Mouse (Mus musculus) adrenal gland, adult (tissue): ENCODE results near the gene Hyal2.
A peak's percentile ranks its signal among the peaks of the same experiment; 100 is the strongest.

Experiments
- DNase-seq, 2 experiments: peaks; one replicate each; pipeline ENCODE4 v3.0.0; 2022 to 2023; ENCODE audit warnings: low spot score in 1 of 2; ENCODE audit not compliant: inconsistent age in 2 of 2

The Hyal2 gene

DNA sequence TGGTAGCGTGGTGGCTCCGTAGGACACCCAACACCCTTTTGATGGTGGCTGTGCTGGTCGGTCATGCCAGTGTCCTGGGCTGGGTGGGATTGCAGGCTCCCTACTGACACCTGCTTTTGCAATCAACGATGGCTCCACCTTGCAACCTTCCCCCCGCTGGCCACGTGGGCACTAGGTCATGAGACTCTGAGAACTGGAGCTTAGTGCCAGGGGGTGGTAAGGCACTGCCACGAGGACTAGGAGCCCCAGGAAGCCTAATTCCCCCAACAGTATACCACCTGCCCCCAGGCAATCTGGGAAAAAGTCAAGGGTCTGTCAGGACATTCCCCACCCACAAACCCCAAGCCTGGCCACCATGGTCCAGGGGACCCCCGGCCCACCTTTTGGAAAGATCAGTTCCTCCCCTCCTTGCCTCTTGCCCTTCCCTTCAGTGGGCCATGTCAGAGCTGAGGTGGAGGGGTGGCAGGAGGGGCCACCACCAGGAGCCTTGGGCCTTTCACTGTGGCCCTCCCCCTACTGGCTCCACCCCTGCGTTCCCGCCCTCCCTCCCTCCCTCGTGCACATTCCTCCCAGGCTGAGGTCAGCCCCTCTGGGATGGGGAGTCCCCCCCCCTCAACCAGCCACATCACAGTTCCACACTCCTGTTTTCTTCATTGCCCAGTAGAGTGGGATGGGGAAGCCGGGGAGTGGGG, 41.1 kb downstream of the Hyal2 start, which contains the start of gene Sema3b:
TSS of gene Sema3b (minus strand) at position 489 of the 692 bp plus-strand sequence.
- no peak for DNase-seq

DNA sequence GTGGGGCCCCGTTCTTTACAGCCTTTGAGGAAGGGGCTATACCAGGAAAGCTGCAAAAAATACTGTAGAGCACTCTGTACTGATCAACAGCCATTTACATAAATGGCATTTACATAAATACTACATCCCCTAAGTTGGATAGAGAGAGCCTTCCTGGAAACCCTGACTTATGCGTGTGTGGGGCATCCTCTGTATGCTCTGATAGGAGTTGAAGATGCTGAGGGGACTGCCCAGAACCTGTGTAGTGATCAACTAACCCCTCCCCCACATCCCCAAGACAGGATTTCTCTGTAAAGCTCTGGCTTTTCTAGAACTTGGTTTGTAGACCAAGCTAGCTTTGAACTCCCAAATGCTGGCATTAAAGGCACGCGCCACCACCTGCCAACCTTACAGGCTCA, 41.7 kb downstream of the Hyal2 start:
- DNase-seq = no peak

DNA sequence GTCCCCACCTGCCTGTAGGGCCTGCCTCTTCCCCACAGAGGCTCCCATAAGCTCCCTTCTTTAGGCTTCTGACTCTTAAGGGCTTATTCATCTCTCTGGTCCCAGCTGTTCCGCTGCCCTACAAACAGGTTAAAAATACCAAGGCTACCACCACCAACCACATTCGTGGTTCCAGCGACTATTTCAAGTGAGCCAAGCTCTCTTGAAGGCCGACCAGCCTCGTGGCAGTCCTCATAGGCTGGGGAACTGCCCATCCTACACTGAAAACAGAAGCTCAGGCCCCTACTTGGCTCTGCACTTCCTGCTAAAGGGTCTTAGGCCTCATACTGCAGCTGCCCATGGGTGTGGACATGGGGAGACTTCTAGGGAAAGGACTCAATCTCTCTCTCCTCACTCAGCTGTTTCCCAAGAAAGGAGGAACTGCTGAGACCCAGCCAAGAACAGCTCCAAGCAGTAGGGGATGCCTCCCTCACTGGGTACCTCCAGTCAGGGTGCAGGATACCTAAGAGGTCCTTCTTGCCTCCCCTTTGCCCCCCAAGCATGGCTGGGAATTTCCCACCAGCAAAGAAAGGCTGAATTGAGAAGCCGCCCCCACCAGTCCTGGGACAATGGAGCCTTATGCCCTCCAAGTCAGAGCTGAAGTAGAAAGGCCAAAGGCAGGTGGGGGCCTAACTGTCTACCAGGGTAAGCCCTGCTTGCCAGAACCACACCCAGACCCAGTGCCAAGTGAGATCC, 43.9 kb downstream of the Hyal2 start:
- no peak for DNase-seq

DNA sequence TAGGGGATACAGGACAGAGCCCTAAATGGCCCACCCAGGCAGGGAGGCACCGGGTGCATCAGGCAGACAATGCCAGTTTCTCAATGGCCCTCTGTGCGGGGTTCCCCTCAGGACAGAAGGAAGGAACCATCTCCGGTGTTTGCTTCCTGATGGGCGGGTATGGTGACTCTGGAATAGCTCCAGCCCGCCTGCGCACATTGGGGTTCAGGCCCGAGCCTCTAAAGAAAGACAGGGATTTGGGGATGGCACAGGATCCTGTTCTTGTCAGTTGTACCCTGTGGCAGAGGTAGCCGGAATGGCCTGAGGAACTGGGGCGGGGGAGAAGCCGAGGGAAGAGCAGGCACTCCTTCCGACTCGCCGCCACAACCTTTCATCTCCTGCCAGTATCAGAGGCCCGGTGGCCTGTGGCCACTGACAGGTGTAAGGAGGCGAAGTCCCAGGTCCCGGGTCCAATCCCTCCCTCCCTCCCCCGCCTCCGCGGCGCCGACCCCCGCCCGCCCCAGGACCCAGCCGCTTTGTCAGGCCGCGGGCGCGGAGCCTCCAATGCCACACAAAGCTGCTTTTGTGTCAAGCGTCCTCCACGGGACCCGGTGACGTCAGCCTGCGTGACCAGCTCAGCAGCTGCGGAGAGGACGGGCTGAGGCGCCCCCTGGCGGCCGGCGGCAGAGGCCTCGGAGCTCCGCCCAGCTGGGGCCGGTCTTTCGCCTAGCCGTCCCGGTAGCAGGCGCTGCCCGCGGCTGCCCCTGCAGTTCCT, 44.6 kb downstream of the Hyal2 start:
- DNase-seq = peak; percentile 99

DNA sequence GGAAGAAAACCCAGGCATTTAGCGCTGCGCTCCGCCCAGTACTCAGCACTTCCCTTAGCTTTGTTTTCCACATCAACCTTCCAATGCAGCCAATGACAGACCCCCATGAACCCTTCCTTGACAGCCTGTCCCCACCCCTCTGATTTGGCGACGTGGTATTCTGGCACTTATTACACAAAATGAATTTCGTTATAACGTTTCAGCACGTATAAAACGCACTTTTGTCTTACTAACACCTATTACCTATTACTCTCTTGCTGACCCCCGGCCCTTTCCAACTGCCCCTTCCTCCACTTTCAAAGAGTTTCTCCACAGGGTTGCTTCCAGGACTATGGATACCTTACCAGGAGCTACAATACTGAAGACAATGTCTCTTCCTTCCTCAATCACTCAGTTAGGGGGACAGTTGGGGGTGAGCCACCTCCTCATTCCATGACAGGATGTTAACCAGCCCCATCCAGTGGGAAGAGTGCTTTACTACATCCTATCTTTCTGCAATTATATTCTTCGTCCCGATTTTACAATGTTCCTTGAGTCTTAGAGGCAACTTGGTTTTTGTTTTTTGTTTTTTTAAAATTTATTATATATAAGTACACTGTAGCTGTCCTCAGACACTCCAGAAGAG, 45.3 kb downstream of the Hyal2 start:
- no peak for DNase-seq

DNA sequence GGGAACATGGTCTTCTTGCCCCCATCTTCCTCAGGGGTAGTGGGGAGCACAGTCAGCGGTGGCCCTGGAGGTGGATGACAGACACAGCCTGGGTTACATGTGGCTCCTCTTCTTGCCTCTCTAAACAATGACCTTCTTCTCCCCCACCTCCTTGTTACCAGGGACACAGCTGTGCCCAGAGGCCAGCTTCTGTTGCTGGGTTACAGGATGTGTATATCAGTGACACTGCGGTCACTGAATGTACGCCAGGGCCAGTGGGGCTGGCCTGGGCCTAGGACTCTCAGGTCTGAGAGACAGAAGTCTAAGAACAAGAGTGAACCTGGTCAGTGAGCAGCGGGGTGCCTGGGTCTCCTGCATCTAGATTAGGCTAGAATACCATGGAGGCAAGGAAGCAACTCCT, 47.3 kb downstream of the Hyal2 start:
- no peak for DNase-seq

DNA sequence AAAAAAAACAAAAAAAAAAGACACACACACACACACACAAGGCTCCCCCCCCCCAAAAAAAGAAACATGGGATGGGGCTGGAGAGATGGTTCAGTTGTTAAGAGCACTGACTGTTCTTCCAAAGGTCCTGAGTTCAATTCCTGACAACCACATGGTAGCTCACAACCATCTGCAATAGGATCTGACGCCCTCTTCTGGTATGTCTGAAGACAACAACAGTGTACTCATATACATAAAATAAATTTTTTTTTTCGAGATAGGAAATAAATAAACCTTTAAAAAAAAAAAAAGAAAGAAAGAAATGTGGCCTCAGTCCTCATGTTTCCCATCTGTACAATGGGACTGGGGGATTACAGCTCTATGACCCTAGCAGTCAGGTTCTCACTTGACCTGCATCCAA, 49.7 kb downstream of the Hyal2 start:
- DNase-seq = no peak

DNA sequence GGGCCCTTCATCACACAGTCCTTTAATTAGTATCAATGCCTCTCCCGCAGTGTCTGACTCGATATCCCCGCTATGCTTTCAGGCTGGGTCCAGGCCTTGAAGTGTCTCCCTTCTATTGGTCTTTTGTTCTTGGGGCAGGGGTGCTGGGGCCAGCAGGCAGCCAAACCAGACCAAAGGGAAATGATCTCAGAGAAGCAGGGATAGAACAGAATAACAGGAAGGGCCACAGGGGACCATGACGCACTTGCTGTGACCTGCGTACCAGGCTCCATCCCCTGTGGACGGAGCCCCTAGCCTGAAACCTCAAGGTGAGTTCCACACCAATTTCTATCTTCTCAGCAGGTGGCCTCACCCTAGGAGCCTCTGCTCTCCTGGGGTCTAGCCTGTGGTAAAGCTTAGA, 50.4 kb downstream of the Hyal2 start:
- DNase-seq = no peak

DNA sequence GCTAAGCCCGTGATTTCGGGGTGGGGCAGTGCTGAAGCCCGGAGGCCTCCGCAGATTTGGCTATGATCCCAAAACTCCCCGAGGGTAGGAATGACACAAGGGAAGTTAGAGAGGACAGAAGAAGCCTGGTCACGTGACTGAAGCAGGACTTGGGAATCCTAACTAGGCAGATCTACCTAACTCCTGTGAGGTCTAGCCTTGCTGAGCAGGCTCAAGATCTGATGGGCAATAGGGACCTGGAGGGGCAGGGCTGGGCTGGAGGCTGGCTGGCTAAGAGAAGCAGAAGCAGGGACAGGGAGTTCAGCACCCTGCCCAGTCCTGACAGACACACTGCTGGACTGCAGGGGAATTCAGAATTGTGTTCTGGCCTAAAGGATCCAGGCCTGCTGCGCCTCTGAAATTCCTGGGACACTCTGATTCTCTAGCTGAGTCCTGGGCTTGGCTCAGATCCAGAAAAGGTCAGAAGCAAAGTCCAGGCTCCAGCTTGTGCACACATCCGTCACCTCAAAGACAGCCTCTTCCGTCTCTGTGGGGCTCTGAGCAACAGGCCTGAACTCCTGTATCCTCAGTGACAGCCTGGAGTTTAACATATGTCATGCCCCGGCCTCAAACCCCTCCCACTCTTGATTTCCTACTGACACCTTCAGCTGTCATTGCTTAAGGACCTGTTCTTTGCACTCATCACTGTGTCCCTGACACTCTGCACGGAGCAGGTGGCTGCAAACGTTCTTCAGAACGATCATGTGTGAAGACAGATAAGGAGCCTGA, 51.2 kb downstream of the Hyal2 start:
- DNase-seq = peak; percentile 76 to 81

DNA sequence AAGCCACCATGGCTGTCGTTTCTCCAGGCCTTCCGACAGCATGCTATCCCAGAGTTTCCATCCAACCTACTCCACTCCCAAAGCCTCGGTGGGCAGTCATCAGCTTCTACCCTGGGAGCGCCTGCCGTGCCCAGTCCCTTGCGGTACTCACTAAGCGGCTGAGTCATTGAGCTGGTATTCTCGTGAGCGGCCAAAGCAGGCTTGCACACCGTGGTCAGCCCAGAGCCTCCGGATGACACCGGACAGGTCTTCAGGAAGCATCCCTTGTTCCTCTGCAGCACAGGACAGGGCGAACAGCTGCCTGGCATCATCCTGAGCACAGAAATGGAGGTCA, 51.8 kb downstream of the Hyal2 start:
- DNase-seq = peak; percentile 74 to 76

DNA sequence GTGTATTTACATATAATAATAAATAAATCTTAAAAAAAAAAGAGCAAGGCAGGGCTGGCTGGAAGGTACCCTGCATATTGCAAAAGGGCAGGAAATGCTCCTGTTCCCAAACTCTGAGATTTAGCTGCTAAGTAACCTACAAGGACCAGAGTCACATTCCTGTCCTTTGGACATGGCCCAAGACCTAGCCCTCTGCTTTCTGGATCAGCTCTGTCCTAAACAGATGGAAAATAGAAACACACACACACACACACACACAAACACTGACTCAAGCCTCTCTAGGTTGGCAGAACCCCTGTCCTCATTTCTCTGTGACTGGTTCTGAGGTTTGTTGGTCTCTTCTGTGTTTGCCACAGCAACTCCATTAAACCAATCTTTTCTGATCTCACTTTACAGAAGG, 53.2 kb downstream of the Hyal2 start:
- DNase-seq = no peak
